Mouse (Mus musculus) E14TG2a.4 (cell line): ENCODE results near the gene Nus1.

Experiments
- CTCF ChIP-seq: conservative IDR thresholded peaks from 2 replicates; pipeline ENCODE4 v1.5.1; 2014; ENCODE audit warnings: low read length
- NANOG ChIP-seq: IDR thresholded peaks from 2 replicates; pipeline ENCODE4 v1.6.1; 2014; ENCODE audit warnings: borderline replicate concordance, low read length, mixed read lengths

GRCm38 (mm10) chr10:52391208-52391607 is 26.1 kb upstream of the Nus1 start:
- TF ChIP-seq CTCF (no peak), NANOG (no peak)
